Mouse (Mus musculus) neural tube, embryonic 13.5 days (tissue): ENCODE data around the gene Slc9a5. TPM values are rescaled to one million over a fixed set of nuclear protein-coding genes. Genes with fewer than 3 reads are reported as not detected.
A peak's percentile ranks its signal among the peaks of the same experiment; 100 is the strongest.

Experiments
- ATAC-seq: fragments of 200-750 bp; cut with Nextera tagmentation; 2 replicates; pipeline ENCODE4 v1.8.0; 2017; ENCODE audit warnings: low read depth, mild to moderate bottlenecking, moderate TSS enrichment, moderate library complexity
- H3K27ac ChIP-seq: fragments of 300-500 bp; sonication (generic); replicated peaks from 2 replicates; pipeline ENCODE4 v1.5.1; 2015; ENCODE audit warnings: moderate library complexity, mild to moderate bottlenecking, inconsistent platforms
- H3K27me3 ChIP-seq: fragments of 300-500 bp; sonication (generic); 2 replicates; pipeline ENCODE4 v1.6.1; 2015; ENCODE audit warnings: mild to moderate bottlenecking, inconsistent platforms
- H3K36me3 ChIP-seq: fragments of 300-500 bp; sonication (generic); 2 replicates; pipeline ENCODE4 v1.6.1; 2015; ENCODE audit warnings: mild to moderate bottlenecking, inconsistent platforms
- H3K4me1 ChIP-seq: fragments of 300-500 bp; sonication (generic); replicated peaks from 2 replicates; pipeline ENCODE4 v1.6.1; 2015; ENCODE audit warnings: inconsistent platforms
- H3K4me2 ChIP-seq: fragments of 300-500 bp; sonication (generic); 2 replicates; pipeline ENCODE4 v1.6.1; 2015; ENCODE audit warnings: inconsistent platforms, mild to moderate bottlenecking, moderate library complexity
- H3K4me3 ChIP-seq: fragments of 300-500 bp; sonication (generic); 2 replicates; pipeline ENCODE4 v1.5.1; 2015; ENCODE audit warnings: mild to moderate bottlenecking, inconsistent platforms
- H3K9ac ChIP-seq: fragments of 300-500 bp; sonication (generic); 2 replicates; pipeline ENCODE4 v1.6.1; 2015; ENCODE audit warnings: moderate library complexity, mild to moderate bottlenecking, inconsistent platforms
- H3K9me3 ChIP-seq: fragments of 300-500 bp; sonication (generic); 2 replicates; pipeline ENCODE4 v1.6.1; 2016; ENCODE audit warnings: inconsistent platforms
- WGBS: fragments of 180-500 bp; shearing (Covaris S2); methylation state at CpG from one replicate; pipeline ENCODE4 v1.1.7; 2015; 5-methylcytosine and 5-hydroxymethylcytosine counted together
- polyA plus RNA-seq: library from polyadenylated mRNA; unstranded; fragments of >200 nt; fragmentation: Nextera tagmentation; extraction: Ambion mirVana; gene quantifications from 2 replicates; pipeline ENCODE4 v1.2.1, GENCODE M21; 2015

Gene Slc9a5
- polyA plus RNA-seq = 5.4 and 7.1 TPM in 2 replicates

DNA sequence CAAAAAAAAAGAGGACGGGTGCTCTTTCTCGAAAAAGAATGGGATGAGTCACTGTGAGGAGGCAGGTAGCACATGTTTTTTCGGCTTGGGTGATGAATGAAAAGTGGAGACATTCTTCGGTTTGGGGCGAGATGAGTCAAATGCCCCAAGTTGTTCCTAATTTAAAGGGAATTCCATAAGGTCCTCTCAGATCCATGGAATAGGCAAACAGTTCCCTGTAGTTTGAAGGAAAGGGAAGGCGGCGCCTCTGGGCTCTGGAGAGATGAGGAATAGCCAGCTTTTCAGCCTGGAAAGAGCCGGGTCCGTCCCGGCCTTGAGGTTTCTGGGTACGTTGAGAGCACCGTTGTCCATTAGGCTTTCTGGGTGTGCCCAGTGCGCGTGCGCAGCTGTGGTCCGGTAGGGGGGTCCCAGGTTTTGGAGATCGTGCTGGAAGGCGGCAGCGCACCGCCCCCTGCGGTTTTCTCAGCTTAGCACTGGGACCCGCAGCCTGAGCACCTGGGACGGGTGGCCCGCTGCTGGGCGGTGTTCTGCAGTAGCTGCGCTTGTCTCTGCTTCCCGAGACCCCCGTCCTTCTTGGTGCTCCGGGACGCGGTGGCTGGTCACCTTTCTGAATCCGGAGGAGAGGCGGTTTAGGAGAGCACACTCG, at the start of gene Slc9a5:
Slc9a5 (plus strand) TSS at position 394 of the 646 bp plus-strand sequence.
- Histone ChIP-seq H3K4me3 (peak within 1 kb of the TSS; percentile 72), H3K9me3 (no peaks in the 10 kb centered on the region), H3K27ac (peak within 1 kb of the TSS; percentile 49), H3K4me1 (peaks cover 43% of the 10 kb centered on the region), H3K36me3 (no peaks in the 10 kb centered on the region), H3K4me2 (peak within 1 kb of the TSS; percentile 96), H3K27me3 (peaks cover 16% of the 10 kb centered on the region), H3K9ac (peak within 1 kb of the TSS; percentile 81)
- 1% methylated on average over 34 of the region's 34 CpGs for WGBS
- ATAC-seq = peak; percentile 27

GRCm38 (mm10) chr8:105299962-105300361, 48.7 kb upstream of the Slc9a5 start:
- no peak overlapping the region for H3K4me2 ChIP-seq
- ATAC-seq = no peak
- peaks cover 29% of the 10 kb centered on the region for H3K4me1 ChIP-seq
- H3K4me3 ChIP-seq = no peak overlapping the region
- no peaks in the 10 kb centered on the region for H3K9me3 ChIP-seq
- no peaks in the 10 kb centered on the region; the same call in 1 of the 2 replicates for H3K27me3 ChIP-seq
- peaks cover 55% of the 10 kb centered on the region for H3K36me3 ChIP-seq
- H3K27ac ChIP-seq = no peak overlapping the region
- no peak overlapping the region for H3K9ac ChIP-seq
- WGBS = 93% methylated on average over 8 of the region's 8 CpGs

GRCm38 (mm10) chr8:105303396-105303795, 45.2 kb upstream of the Slc9a5 start:
- Histone ChIP-seq H3K9ac (no peak overlapping the region), H3K4me1 (peaks cover 31% of the 10 kb centered on the region), H3K27me3 (no peaks in the 10 kb centered on the region), H3K4me3 (no peak overlapping the region), H3K4me2 (no peak overlapping the region), H3K27ac (no peak overlapping the region), H3K9me3 (no peaks in the 10 kb centered on the region), H3K36me3 (peaks cover 77% of the 10 kb centered on the region)
- WGBS = 84% methylated on average over 8 of the region's 8 CpGs
- ATAC-seq = no peak

- Histone ChIP-seq H3K36me3 (peaks cover 82% of the 10 kb centered on the region), H3K27ac (0 out of 2 replicates have a peak overlapping the region, but pooled peaks have one; percentile 34), H3K9me3 (no peaks in the 10 kb centered on the region), H3K4me3 (no peak overlapping the region), H3K4me2 (no peak overlapping the region), H3K27me3 (no peaks in the 10 kb centered on the region), H3K4me1 (peaks cover 26% of the 10 kb centered on the region), H3K9ac (no peak overlapping the region)
- ATAC-seq = no peak
- WGBS = 83% methylated on average over 9 of the region's 9 CpGs
Observed at GRCm38 (mm10) chr8:105303874-105304273, 44.8 kb upstream of the Slc9a5 start.

DNA sequence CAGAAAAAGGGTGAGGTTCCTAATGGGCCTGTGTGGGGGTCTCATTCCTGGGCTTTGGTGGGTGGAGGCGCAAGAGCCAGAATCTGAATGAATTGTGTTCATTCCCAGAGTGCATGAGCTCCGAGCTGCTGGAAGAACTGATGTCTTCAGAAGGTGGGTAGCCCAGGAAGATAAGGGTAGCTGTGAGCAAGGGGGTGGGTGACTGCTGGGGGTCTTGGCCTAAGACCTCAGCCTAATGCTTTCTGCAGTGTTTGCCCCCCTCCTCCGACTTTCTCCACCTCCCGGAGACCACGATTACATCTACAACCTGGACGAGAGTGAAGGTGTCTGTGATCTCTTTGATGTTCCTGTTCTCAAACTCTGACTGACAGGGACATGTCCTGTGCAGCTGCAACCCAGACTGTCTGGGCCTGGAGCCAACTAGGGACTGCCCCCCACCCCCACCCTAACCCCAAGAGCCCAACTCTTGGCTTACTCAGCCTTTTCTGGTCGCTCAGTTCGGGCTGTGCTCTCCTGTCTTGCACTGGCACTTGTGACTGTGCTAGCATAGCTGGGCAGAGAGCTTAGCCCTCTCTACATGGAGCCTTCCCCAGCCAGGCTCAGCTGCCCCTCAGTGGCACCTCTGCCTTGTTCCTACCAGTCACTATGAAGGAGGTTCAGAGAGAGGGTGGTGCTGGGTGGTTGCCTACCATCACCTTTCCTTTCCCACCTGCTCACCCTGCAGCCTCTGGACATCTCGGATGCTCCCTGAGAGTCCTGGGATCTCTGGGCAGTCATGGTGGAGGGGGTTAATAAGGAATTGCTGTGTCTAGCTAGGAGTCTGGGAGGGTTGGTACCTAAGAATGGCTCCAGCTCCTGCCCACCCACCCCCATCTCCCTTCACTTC, 44.1 kb upstream of the Slc9a5 start:
- peak overlapping the region; percentile 34 for H3K27ac ChIP-seq
- H3K4me2 ChIP-seq = no peak overlapping the region
- ATAC-seq = peak; percentile 24; the same call in 1 of the 2 replicates
- no peak overlapping the region for H3K4me3 ChIP-seq
- H3K9ac ChIP-seq = no peak overlapping the region
- peaks cover 87% of the 10 kb centered on the region for H3K36me3 ChIP-seq
- WGBS = 66% methylated on average over 9 of the region's 9 CpGs
- H3K27me3 ChIP-seq = no peaks in the 10 kb centered on the region
- H3K9me3 ChIP-seq = no peaks in the 10 kb centered on the region
- H3K4me1 ChIP-seq = peaks cover 22% of the 10 kb centered on the region

DNA sequence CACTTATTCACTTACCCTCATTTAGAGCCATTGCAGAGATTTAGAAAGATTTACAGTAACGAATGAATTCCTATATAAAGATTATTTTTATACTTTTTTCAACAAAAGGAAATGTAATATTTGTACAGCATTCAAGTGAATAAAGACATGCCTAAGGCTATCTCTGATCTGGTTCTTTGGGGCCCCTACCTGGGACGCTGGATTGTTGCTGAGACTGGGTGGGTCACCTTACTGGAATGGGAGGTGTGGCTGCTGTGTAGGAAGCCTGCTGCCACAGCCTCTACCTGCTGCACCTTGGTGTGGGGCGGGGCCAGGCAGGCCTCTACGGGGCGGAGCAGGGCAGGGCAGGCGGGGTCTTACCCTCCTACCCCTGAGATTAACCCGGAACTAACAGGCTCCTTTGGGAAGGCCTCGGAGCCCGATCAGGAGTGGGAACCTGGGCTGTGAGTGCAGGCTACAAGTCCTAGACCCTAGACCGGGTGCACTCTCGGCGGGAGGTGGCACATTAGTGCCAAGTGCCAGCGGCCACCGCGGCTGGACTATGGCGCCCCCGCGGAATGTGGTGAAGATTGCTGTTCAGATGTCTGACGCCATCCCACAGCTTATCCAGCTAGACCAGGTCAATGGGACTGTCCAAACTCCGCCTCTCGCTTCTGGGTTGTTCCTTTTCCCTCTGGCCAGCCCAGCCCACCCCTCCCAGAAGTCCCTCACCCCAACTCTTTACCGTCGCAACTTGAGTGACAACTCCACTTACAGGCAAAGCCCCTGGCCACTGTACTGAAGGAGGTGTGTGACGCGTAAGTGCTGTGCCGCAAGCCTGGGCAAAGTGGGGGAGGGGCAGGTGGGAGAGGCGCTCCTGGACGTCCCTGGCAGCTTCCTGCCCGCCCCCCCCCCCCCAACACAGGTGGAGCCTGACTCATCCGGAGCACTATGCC, 43.2 kb upstream of the Slc9a5 start, which contains the start of gene Elmo3:
Elmo3 (plus strand) TSS at position 391 of the 935 bp plus-strand sequence.
- peak within 1 kb of the TSS; percentile 17; the same call in 1 of the 2 replicates for H3K4me3 ChIP-seq
- peaks cover 85% of the 10 kb centered on the region for H3K36me3 ChIP-seq
- H3K9ac ChIP-seq = peak within 1 kb of the TSS; percentile 54
- H3K4me1 ChIP-seq = peaks cover 22% of the 10 kb centered on the region
- H3K27me3 ChIP-seq = no peaks in the 10 kb centered on the region
- peak within 1 kb of the TSS; percentile 47 for H3K4me2 ChIP-seq
- peak; percentile 37 for ATAC-seq
- H3K9me3 ChIP-seq = no peaks in the 10 kb centered on the region
- H3K27ac ChIP-seq = peak within 1 kb of the TSS; percentile 61
- 11% methylated on average over 30 of the region's 30 CpGs for WGBS

DNA sequence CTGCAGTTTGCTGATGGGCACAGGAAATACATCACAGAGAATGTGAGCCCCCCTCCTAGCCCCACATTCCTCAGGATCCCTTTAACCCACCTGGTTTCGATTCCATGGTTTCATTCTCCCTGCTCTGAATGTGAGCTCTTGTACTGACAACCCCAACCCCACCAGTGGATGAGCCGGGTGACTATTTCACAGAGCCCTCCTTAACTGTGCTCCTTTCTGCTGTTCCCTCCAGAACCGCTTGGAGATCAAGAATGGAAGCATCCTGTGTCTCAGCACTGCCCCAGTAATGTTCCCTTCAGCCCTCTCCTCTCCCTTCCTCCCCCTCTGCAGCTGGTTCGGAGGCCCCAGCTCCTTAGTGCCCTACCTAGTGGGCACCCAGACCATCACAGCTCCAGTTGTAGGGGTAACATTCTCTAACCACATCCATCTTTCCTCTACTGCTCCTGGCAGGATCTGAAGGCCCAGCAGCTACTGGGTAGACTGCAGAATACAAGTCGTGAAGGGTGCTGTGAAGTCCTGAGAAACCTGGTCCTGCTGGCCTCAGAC, 42.4 kb upstream of the Slc9a5 start:
- Histone ChIP-seq H3K4me3 (peak overlapping the region; percentile 17; the same call in 1 of the 2 replicates), H3K9me3 (no peaks in the 10 kb centered on the region), H3K9ac (peak overlapping the region; percentile 54), H3K4me1 (peaks cover 22% of the 10 kb centered on the region), H3K36me3 (peaks cover 83% of the 10 kb centered on the region), H3K27ac (peak overlapping the region; percentile 61; the same call in 1 of the 2 replicates), H3K4me2 (peak overlapping the region; percentile 47), H3K27me3 (no peaks in the 10 kb centered on the region)
- ATAC-seq = peak; percentile 2; the same call in 1 of the 2 replicates
- 52% methylated on average over 5 of the region's 5 CpGs for WGBS

GRCm38 (mm10) chr8:105307670-105308069, 41.0 kb upstream of the Slc9a5 start:
- H3K9ac ChIP-seq = no peak overlapping the region
- no peaks in the 10 kb centered on the region for H3K27me3 ChIP-seq
- no peaks in the 10 kb centered on the region for H3K9me3 ChIP-seq
- H3K27ac ChIP-seq = no peak overlapping the region
- no peak overlapping the region for H3K4me2 ChIP-seq
- H3K4me3 ChIP-seq = no peak overlapping the region
- no peak for ATAC-seq
- H3K36me3 ChIP-seq = peaks cover 84% of the 10 kb centered on the region
- WGBS = 93% methylated on average over 13 of the region's 13 CpGs
- H3K4me1 ChIP-seq = peaks cover 22% of the 10 kb centered on the region

GRCm38 (mm10) chr8:105308428-105308827, 40.2 kb upstream of the Slc9a5 start:
- Histone ChIP-seq H3K27me3 (no peaks in the 10 kb centered on the region), H3K9ac (no peak overlapping the region), H3K4me2 (no peak overlapping the region), H3K36me3 (peaks cover 84% of the 10 kb centered on the region), H3K4me3 (no peak overlapping the region), H3K4me1 (peaks cover 22% of the 10 kb centered on the region), H3K9me3 (no peaks in the 10 kb centered on the region), H3K27ac (no peak overlapping the region)
- WGBS = 97% methylated on average over 10 of the region's 10 CpGs
- ATAC-seq = no peak

DNA sequence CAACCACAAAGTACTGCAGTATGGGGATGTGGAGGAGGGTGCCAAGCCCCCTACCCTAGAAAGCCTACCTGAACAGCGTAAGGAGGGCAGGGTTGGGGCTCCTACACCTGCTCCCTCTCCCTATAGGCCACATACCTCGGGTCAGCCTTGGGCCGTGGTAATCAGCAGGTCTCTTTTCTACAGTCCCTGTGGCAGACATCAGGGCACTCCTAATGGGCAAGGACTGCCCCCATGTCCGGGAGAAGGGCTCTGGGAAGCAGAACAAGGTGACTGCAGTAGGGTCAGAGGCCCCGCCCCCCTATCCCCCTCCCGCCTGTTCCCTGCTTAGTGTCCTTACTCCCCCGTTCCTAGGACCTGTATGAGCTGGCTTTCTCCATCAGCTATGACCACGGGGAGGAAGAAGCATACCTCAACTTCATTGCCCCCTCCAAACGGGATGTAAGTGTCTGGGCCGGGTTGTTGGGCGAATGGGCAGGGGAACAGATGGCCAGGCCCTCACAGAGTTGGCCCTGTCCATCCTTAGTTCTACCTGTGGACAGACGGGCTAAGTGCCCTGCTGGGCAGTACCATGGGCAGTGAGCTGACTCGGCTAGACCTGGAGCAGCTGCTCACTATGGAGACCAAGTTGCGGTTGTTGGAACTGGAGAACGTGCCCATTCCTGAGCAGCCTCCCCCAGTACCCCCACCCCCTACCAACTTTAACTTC, 39.3 kb upstream of the Slc9a5 start:
- no peak overlapping the region for H3K4me3 ChIP-seq
- H3K27me3 ChIP-seq = no peaks in the 10 kb centered on the region
- ATAC-seq = no peak
- peaks cover 84% of the 10 kb centered on the region for H3K36me3 ChIP-seq
- WGBS = 82% methylated on average over 15 of the region's 15 CpGs
- H3K27ac ChIP-seq = no peak overlapping the region
- no peak overlapping the region for H3K9ac ChIP-seq
- H3K4me1 ChIP-seq = peaks cover 21% of the 10 kb centered on the region
- no peak overlapping the region for H3K4me2 ChIP-seq
- H3K9me3 ChIP-seq = no peaks in the 10 kb centered on the region

DNA sequence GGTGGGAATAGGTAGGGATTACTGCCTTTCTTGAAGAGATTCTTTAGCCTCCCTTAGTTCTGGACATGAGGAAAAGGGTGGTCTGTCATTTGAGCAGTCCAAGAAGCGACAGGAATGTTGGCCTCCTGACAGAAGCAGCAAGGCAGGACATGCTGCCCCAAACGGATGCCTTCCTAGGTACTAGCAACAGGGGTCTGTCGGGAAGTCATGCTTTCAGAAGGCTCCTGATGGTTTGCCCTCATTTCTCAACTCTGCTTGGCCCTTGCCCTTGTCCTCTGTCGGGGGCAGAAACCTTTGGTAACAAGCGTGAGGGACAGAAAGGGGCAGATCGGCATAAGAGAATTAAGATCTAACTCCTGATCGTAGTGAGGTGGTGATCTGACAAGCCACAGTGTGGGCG, 38.5 kb upstream of the Slc9a5 start:
- Histone ChIP-seq H3K4me2 (no peak overlapping the region), H3K27me3 (no peaks in the 10 kb centered on the region), H3K27ac (no peak overlapping the region), H3K36me3 (peaks cover 86% of the 10 kb centered on the region), H3K4me3 (no peak overlapping the region), H3K9me3 (no peaks in the 10 kb centered on the region), H3K4me1 (peaks cover 14% of the 10 kb centered on the region), H3K9ac (no peak overlapping the region)
- 92% methylated on average over 8 of the region's 8 CpGs for WGBS
- no peak for ATAC-seq
